Mouse (Mus musculus): ENCODE data around the gene Defb42. TPM values are rescaled to one million over a fixed set of nuclear protein-coding genes. Genes with fewer than 3 reads are reported as not detected.
A peak's percentile ranks its signal among the peaks of the same experiment; 100 is the strongest.

The Defb42 gene
- polyA plus RNA-seq, 1 experiment from 2014 or later, result 0.48 TPM

DNA sequence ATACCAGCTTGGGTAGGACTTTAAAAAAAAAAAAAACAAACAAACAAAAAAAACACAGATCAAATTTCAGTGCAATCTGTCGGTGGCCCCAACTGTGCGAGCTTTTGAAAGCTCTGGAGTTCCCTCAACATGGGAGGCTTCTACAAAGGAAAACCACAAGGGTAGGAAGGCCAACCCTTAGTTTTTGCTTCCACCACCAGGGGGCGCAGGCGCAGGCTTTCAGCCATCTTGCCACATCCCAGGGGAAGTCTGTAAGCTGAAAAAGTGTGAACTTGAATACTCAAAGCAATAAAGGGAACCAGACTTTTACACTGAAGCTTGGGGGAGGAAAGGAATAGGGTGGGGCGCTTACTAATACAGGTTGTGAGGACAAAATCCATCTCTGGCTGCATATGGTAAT, 4.0 kb downstream of the Defb42 start:
- ATAC-seq, result no peak
- Histone ChIP-seq H3K4me1 (ENCODE audit: control insufficient read depth, insufficient read depth, low read length) (peaks cover 3% of the 10 kb centered on the region; the same call in 1 of the 2 replicates), H3K9ac (ENCODE audit: low read length) (no peak overlapping the region), H3K4me2 (ENCODE audit: low read length) (no peak overlapping the region), H3K27me3 (replicated peaks; ENCODE audit: control insufficient read depth, insufficient read depth, low read length) (no peaks in the 10 kb centered on the region), H3K9me3 (replicated peaks; ENCODE audit: control insufficient read depth, low read length) (no peaks in the 10 kb centered on the region), H3K4me3 (ENCODE audit: low read depth, low read length) (no peak overlapping the region), H3K36me3 (ENCODE audit: control insufficient read depth, insufficient read depth, low read length) (no peaks in the 10 kb centered on the region), H3K27ac (ENCODE audit: low read depth, low read length) (no peak overlapping the region)
- DNase-seq (ENCODE audit: low spot score), result peak; percentile 49
- 36% methylated on average over 5 of the region's 5 CpGs for WGBS

DNA sequence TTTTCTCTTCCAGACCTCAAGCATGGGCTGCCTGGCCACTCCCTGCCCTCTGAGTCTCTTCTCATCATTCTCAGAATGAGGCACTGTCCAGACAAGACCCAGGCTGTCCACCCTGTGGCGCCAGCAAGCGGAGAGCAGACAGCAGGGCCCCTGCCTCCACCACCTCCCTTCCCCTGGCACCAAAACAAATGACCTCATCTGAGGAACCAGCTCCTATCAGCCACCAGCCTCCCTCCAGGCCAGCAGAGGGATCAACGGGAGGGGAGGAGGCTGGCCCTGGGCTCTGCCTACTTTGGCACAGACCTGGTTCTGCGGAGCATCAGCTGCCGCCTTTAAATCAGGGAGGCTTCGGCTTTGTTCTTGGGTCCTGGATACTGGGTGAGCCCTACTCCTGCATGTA, 7.9 kb downstream of the Defb42 start:
- no peak overlapping the region for H3K9ac ChIP-seq (ENCODE audit: low read length)
- 15% methylated on average over 6 of the region's 6 CpGs for WGBS
- H3K9me3 ChIP-seq (replicated peaks; ENCODE audit: control insufficient read depth, low read length), result no peaks in the 10 kb centered on the region
- H3K4me1 ChIP-seq (ENCODE audit: control insufficient read depth, insufficient read depth, low read length), result peaks cover 3% of the 10 kb centered on the region; the same call in 1 of the 2 replicates
- no peaks in the 10 kb centered on the region for H3K27me3 ChIP-seq (replicated peaks; ENCODE audit: control insufficient read depth, insufficient read depth, low read length)
- no peak overlapping the region for H3K4me2 ChIP-seq (ENCODE audit: low read length)
- no peak overlapping the region for H3K4me3 ChIP-seq (ENCODE audit: low read depth, low read length)
- DNase-seq (ENCODE audit: low spot score) (peak; percentile 72), ATAC-seq (peak; percentile 60; the same call in 1 of the 2 replicates)
- no peaks in the 10 kb centered on the region for H3K36me3 ChIP-seq (ENCODE audit: control insufficient read depth, insufficient read depth, low read length)
- no peak overlapping the region for H3K27ac ChIP-seq (ENCODE audit: low read depth, low read length)

DNA sequence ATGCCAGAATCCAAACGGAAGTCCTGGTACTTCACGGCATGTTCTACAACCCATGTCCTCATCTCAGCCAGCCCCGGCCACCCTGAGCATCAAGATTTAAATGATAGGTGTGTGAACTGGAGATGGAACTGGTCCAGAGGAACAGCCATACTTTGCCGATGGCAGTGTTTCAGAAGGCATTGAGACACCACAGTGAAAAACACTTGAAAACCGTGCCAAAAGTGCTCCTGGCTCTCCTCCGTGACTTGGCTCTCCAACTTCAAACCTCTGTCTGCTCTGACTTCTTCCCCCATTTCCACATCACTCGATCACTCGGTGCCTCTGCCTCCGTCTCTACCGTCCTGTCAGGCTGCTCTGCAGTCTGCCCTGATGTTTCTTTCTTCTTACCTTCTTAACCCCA, 13.6 kb downstream of the Defb42 start:
- no peaks in the 10 kb centered on the region for H3K27me3 ChIP-seq (replicated peaks; ENCODE audit: control insufficient read depth, insufficient read depth, low read length)
- WGBS, result 81% methylated on average over 10 of the region's 10 CpGs
- no peaks in the 10 kb centered on the region for H3K9me3 ChIP-seq (replicated peaks; ENCODE audit: control insufficient read depth, low read length)
- ATAC-seq, result no peak
- no peaks in the 10 kb centered on the region for H3K36me3 ChIP-seq (ENCODE audit: control insufficient read depth, insufficient read depth, low read length)
- no peak overlapping the region for H3K9ac ChIP-seq (ENCODE audit: low read length)
- no peak for DNase-seq (ENCODE audit: low spot score)
- H3K4me2 ChIP-seq (ENCODE audit: low read length), result no peak overlapping the region
- H3K27ac ChIP-seq (ENCODE audit: low read depth, low read length), result no peak overlapping the region
- no peaks in the 10 kb centered on the region for H3K4me1 ChIP-seq (ENCODE audit: control insufficient read depth, insufficient read depth, low read length)
- H3K4me3 ChIP-seq (ENCODE audit: low read depth, low read length), result no peak overlapping the region

DNA sequence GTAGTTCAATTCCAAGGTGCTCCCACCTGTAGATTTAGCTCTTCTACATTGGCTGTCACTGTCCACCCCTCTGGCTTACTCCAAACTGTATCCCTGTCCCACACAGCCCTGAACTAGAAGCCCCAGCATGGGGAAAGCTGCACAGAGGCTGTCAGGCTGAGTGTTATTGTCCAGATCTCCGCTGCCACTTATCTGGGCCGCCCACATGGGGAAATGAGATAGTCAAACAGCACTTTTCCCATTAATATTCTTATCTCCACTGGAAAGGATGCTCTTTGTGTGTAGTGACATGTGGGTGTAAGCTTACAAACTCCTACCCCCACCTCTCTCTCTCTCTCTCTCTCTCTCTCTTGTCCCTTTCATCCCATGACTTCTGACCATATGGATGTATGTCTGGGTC, 15.4 kb downstream of the Defb42 start:
- Histone ChIP-seq H3K9ac (ENCODE audit: low read length) (no peak overlapping the region), H3K4me3 (ENCODE audit: low read depth, low read length) (no peak overlapping the region), H3K4me1 (ENCODE audit: control insufficient read depth, insufficient read depth, low read length) (no peaks in the 10 kb centered on the region), H3K27me3 (replicated peaks; ENCODE audit: control insufficient read depth, insufficient read depth, low read length) (no peaks in the 10 kb centered on the region), H3K27ac (ENCODE audit: low read depth, low read length) (no peak overlapping the region), H3K9me3 (replicated peaks; ENCODE audit: control insufficient read depth, low read length) (no peaks in the 10 kb centered on the region), H3K36me3 (ENCODE audit: control insufficient read depth, insufficient read depth, low read length) (no peaks in the 10 kb centered on the region), H3K4me2 (ENCODE audit: low read length) (no peak overlapping the region)
- no peak for DNase-seq (ENCODE audit: low spot score)
- 98% methylated on average over 2 of the region's 2 CpGs for WGBS
- ATAC-seq, result no peak

DNA sequence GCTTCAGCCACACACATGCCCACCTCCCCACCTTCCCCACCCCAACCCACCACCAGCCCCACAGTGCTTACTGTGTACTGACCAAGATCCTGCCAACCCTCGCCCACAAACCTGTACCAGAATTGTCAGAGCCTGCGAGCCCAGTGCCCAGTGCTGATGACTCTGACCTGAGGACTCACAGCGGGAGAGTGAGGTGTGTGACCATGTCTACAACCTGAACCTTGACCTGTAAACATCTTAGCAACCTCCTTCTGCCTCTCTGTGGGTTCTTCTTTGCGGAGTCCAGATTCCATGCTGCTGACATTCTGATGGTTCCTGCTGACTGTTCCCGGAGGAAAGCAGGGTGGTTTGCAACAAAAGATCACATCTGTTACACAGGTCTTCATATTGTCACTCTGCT, 18.6 kb downstream of the Defb42 start:
- no peak for DNase-seq (ENCODE audit: low spot score)
- H3K9ac ChIP-seq (ENCODE audit: low read length), result no peak overlapping the region

DNA sequence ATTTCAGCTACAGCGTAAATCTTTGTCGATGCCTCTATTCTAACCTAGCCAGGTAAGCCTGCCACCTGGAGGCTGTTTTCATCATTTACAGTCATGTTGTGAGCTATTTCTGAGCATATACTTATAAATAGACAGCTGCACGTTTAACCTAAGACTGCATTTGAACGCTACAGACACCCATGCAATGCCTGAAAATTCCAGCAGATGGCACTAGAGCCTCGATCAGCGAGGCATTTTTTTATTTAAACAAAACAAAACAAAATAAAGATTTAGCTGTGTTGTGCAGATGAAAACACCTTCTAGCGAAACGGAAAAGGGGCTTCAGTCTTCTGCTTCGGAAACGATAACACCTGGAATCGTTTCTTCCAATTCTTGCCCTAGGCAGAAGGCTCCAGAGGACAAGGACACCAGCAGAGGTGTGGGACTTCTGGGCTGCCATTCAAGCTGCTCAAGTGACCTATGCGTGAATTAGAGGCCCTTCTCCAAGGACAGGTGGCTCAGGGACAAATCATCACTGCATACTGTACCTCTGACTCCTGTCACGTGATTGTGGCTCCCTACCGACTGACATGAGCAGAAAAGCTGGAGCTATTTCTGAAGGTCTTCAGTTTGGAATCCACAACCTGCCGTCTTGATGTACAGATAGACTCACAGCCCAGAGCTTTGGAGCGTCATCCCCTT, 20.0 kb downstream of the Defb42 start:
- Histone ChIP-seq H3K4me3 (ENCODE audit: low read depth, low read length) (no peak overlapping the region), H3K9me3 (replicated peaks; ENCODE audit: control insufficient read depth, low read length) (no peaks in the 10 kb centered on the region), H3K9ac (ENCODE audit: low read length) (no peak overlapping the region)

More for the DNA sequence above, 18.6 kb downstream of the Defb42 start:
- Histone ChIP-seq H3K27me3 (replicated peaks; ENCODE audit: control insufficient read depth, insufficient read depth, low read length) (no peaks in the 10 kb centered on the region), H3K4me2 (ENCODE audit: low read length) (no peak overlapping the region), H3K27ac (ENCODE audit: low read depth, low read length) (no peak overlapping the region), H3K4me3 (ENCODE audit: low read depth, low read length) (no peak overlapping the region), H3K9me3 (replicated peaks; ENCODE audit: control insufficient read depth, low read length) (no peaks in the 10 kb centered on the region), H3K36me3 (ENCODE audit: control insufficient read depth, insufficient read depth, low read length) (no peaks in the 10 kb centered on the region), H3K4me1 (ENCODE audit: control insufficient read depth, insufficient read depth, low read length) (no peaks in the 10 kb centered on the region)
- 80% methylated on average over 5 of the region's 5 CpGs for WGBS
- ATAC-seq, result no peak

DNA sequence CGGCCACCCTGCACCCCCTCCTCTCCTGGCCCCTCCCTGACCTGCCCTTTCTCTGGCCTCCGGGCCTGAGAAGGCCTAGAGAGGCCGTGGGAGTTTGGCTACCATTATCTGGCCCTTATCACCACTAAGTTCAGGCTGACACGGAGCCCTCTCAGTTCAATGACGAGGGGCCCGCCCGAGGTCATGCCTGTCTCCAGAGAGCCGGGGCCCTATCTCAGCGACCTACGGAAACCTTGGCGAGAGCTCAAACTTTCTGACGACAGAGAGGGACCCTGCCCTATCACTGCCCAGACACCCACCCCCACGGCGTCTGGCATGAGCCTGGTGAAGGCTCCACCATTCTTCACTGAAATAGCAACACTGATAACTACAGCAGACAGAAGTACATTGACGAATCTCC, 20.9 kb downstream of the Defb42 start:
- H3K4me1 ChIP-seq (ENCODE audit: control insufficient read depth, insufficient read depth, low read length), result no peaks in the 10 kb centered on the region
- ATAC-seq (no peak), DNase-seq (ENCODE audit: low spot score) (no peak)
- H3K27me3 ChIP-seq (replicated peaks; ENCODE audit: control insufficient read depth, insufficient read depth, low read length), result no peaks in the 10 kb centered on the region
- H3K9me3 ChIP-seq (replicated peaks; ENCODE audit: control insufficient read depth, low read length), result no peaks in the 10 kb centered on the region
- H3K4me2 ChIP-seq (ENCODE audit: low read length), result no peak overlapping the region
- H3K36me3 ChIP-seq (ENCODE audit: control insufficient read depth, insufficient read depth, low read length), result no peaks in the 10 kb centered on the region
- no peak overlapping the region for H3K9ac ChIP-seq (ENCODE audit: low read length)
- no peak overlapping the region for H3K4me3 ChIP-seq (ENCODE audit: low read depth, low read length)
- WGBS, result 81% methylated on average over 15 of the region's 15 CpGs
- H3K27ac ChIP-seq (ENCODE audit: low read depth, low read length), result no peak overlapping the region

More for the DNA sequence above, 20.0 kb downstream of the Defb42 start:
- ATAC-seq, result 0 out of 2 replicates have a peak, but pooled peaks have one; percentile 32
- Histone ChIP-seq H3K36me3 (ENCODE audit: control insufficient read depth, insufficient read depth, low read length) (no peaks in the 10 kb centered on the region), H3K27ac (ENCODE audit: low read depth, low read length) (no peak overlapping the region), H3K4me1 (ENCODE audit: control insufficient read depth, insufficient read depth, low read length) (no peaks in the 10 kb centered on the region), H3K27me3 (replicated peaks; ENCODE audit: control insufficient read depth, insufficient read depth, low read length) (no peaks in the 10 kb centered on the region), H3K4me2 (ENCODE audit: low read length) (peak overlapping the region; percentile 14; the same call in 1 of the 2 replicates)
- WGBS, result 34% methylated on average over 16 of the region's 16 CpGs
- DNase-seq (ENCODE audit: low spot score), result peak; percentile 83

Other genes starting within 250 kb of the Defb42 start
- gene Wdfy2, start 209.3 kb upstream of the Defb42 start, polyA plus RNA-seq (2014; fragmentation: Nextera tagmentation; extraction: Ambion mirVana), result 9.2 and 10.0 TPM in 2 replicates
- not detected in 2 replicates for gene Defb48, start 62.5 kb upstream of the Defb42 start, polyA plus RNA-seq (2014; fragmentation: Nextera tagmentation; extraction: Ambion mirVana)
- gene Defb47, start 48.9 kb upstream of the Defb42 start, polyA plus RNA-seq (2014; fragmentation: Nextera tagmentation; extraction: Ambion mirVana), result not detected in 2 replicates
- gene Defb43, start 35.2 kb upstream of the Defb42 start, polyA plus RNA-seq (2014; fragmentation: Nextera tagmentation; extraction: Ambion mirVana), result not detected in 2 replicates
- not detected in 2 replicates for gene Defb30, start 3.0 kb downstream of the Defb42 start, polyA plus RNA-seq (2014; fragmentation: Nextera tagmentation; extraction: Ambion mirVana)